Mouse (Mus musculus): ENCODE data around the gene Prkn. TPM values are rescaled to one million over a fixed set of nuclear protein-coding genes. Genes with fewer than 3 reads are reported as not detected.
A peak's percentile ranks its signal among the peaks of the same experiment; 100 is the strongest.

Prkn gene
- polyA plus RNA-seq, 1 experiment from 2014 or later, result 0.96 TPM

DNA sequence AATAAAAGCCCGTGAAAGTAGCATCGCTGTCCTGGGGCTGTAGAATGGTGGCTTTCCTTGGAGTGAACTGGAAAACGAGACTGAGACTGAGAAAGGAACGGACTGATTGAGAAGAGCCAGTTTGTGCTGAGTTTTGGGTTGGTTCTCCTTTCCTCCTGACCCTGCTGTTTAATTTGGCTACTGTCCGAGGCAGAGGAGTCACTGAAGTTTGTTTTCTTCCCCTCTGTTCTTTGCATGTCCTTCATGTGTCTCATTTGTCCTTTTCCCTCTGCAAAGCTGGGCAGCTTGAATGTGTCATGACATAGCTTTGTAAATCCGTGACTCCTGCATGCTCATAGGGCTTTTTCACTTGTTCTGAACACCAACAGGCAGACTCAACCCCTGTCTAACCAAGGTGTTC lies 249.2 kb downstream of the Prkn start:
- Histone ChIP-seq H3K4me2 (replicated peaks; ENCODE audit: low read depth) (no peak overlapping the region), H3K4me1 (replicated peaks; ENCODE audit: control insufficient read depth, insufficient read depth, low read length) (no peaks in the 10 kb centered on the region), H3K27ac (ENCODE audit: low read depth, low read length) (no peak overlapping the region), H3K27me3 (replicated peaks; ENCODE audit: control insufficient read depth, insufficient read depth, low read length) (no peaks in the 10 kb centered on the region), H3K9me3 (ENCODE audit: control insufficient read depth) (no peaks in the 10 kb centered on the region), H3K9ac (ENCODE audit: low read depth, low read length) (no peak overlapping the region), H3K4me3 (ENCODE audit: low read depth, low read length) (no peak overlapping the region), H3K36me3 (ENCODE audit: control insufficient read depth, insufficient read depth) (no peaks in the 10 kb centered on the region)
- WGBS, result 78% methylated on average over 6 of the region's 6 CpGs
- no peak for ATAC-seq
- TF ChIP-seq CTCF (IDR thresholded peaks at IDR 0.05; ENCODE audit: low read depth), result no peak

DNA sequence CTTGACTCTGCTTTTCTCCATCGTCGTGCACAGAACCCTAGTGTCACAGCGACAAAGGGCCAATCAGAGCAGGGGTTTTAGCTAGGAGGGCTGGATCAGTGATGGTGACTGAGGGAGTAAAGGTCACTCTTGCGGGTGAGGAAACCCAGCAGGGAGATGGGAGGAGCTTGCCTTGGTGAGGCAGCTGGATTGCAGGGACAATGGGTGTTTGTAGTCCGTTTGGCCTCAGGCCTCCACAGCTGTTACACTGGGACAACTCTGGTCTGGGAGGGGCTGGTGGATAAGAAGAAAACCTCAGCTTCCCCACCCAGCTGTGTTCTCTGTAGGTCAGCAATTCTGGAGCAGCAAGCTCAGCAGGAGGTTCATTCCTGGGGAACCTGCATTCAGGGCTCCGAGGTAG lies 252.7 kb downstream of the Prkn start:
- H3K4me1 ChIP-seq (replicated peaks; ENCODE audit: control insufficient read depth, insufficient read depth, low read length), result no peaks in the 10 kb centered on the region
- 33% methylated on average over 6 of the region's 6 CpGs for WGBS
- no peaks in the 10 kb centered on the region for H3K9me3 ChIP-seq (ENCODE audit: control insufficient read depth)
- no peak overlapping the region for H3K27ac ChIP-seq (ENCODE audit: low read depth, low read length)
- no peak for TF ChIP-seq CTCF (IDR thresholded peaks at IDR 0.05; ENCODE audit: low read depth)
- peak; percentile 88 for ATAC-seq
- no peak overlapping the region for H3K4me2 ChIP-seq (replicated peaks; ENCODE audit: low read depth)
- no peaks in the 10 kb centered on the region for H3K36me3 ChIP-seq (ENCODE audit: control insufficient read depth, insufficient read depth)
- H3K9ac ChIP-seq (ENCODE audit: low read depth, low read length), result no peak overlapping the region
- H3K27me3 ChIP-seq (replicated peaks; ENCODE audit: control insufficient read depth, insufficient read depth, low read length), result no peaks in the 10 kb centered on the region
- H3K4me3 ChIP-seq (ENCODE audit: low read depth, low read length), result no peak overlapping the region

DNA sequence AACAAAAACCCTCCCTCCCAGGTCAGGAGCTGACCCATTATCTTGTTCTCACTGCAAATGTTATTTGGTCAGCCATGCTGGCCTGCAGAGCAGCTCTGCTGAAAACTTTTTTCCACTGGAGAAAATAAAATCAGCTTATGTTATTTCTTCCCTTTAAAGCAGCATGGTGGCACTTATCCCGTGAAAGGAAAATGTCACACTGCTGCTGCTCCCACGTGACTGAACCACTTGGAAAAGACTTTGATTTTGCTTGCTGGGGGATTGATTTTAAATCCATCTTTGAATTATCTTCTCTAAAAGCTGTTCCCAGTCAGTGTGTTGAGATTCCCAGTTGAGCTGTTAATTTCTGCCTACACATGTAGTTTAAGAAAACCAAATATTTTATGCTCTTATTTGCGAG lies 253.1 kb downstream of the Prkn start:
- Histone ChIP-seq H3K27me3 (replicated peaks; ENCODE audit: control insufficient read depth, insufficient read depth, low read length) (no peaks in the 10 kb centered on the region), H3K4me2 (replicated peaks; ENCODE audit: low read depth) (no peak overlapping the region), H3K36me3 (ENCODE audit: control insufficient read depth, insufficient read depth) (no peaks in the 10 kb centered on the region), H3K27ac (ENCODE audit: low read depth, low read length) (no peak overlapping the region), H3K4me3 (ENCODE audit: low read depth, low read length) (no peak overlapping the region), H3K9ac (ENCODE audit: low read depth, low read length) (no peak overlapping the region), H3K4me1 (replicated peaks; ENCODE audit: control insufficient read depth, insufficient read depth, low read length) (no peaks in the 10 kb centered on the region), H3K9me3 (ENCODE audit: control insufficient read depth) (no peaks in the 10 kb centered on the region)
- TF ChIP-seq CTCF (IDR thresholded peaks at IDR 0.05; ENCODE audit: low read depth), result no peak
- WGBS, result 67% methylated on average over 3 of the region's 3 CpGs
- no peak for ATAC-seq

DNA sequence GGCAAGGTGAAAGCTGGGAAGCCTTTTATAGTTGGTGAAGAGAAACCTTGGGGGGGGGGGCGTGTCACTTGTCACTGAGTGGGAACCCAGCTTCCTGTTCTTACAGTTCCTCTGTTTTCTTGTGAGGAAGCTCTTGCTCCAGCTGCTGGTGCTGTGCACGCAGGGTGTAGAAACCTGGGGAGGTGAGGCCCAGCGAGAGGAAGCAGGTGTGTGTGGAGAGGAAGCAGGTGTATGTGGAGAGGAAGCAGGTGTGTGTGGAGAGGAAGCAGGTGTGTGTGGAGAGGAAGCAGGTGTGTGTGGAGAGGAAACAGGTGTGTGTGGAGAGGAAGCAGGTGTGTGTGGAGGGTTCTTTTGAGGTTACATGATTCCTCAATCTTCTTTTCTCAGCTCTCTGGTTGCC lies 266.8 kb downstream of the Prkn start:
- Histone ChIP-seq H3K27me3 (replicated peaks; ENCODE audit: control insufficient read depth, insufficient read depth, low read length) (no peaks in the 10 kb centered on the region), H3K36me3 (ENCODE audit: control insufficient read depth, insufficient read depth) (no peaks in the 10 kb centered on the region), H3K27ac (ENCODE audit: low read depth, low read length) (no peak overlapping the region), H3K4me3 (ENCODE audit: low read depth, low read length) (no peak overlapping the region), H3K9ac (ENCODE audit: low read depth, low read length) (no peak overlapping the region), H3K4me2 (replicated peaks; ENCODE audit: low read depth) (no peak overlapping the region), H3K4me1 (replicated peaks; ENCODE audit: control insufficient read depth, insufficient read depth, low read length) (no peaks in the 10 kb centered on the region), H3K9me3 (ENCODE audit: control insufficient read depth) (no peaks in the 10 kb centered on the region)
- no peak for ATAC-seq
- TF ChIP-seq CTCF (IDR thresholded peaks at IDR 0.05; ENCODE audit: low read depth), result no peak
- 70% methylated on average over 3 of the region's 3 CpGs for WGBS

DNA sequence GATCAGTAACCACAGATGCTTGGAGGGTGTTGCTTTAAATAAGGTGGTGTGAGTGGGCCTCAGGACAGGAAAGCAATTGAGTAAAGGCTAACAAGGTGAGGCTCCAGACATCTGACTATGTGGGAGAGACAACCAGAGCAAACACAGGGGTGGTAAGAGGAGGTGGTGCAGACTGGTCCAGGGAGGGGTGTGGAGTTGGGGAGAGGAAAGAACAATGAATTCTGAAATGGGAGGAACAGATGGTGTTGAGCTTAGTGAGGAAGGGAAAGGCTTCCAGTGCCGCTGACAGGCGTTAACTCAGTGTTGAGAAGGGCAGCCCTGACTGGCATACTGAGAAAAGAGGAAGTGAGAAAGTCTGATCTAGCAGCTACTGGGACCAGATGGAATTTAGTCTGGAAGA lies 267.7 kb downstream of the Prkn start:
- no peak for TF ChIP-seq CTCF (IDR thresholded peaks at IDR 0.05; ENCODE audit: low read depth)
- no peak overlapping the region for H3K27ac ChIP-seq (ENCODE audit: low read depth, low read length)
- H3K27me3 ChIP-seq (replicated peaks; ENCODE audit: control insufficient read depth, insufficient read depth, low read length), result no peaks in the 10 kb centered on the region
- H3K9ac ChIP-seq (ENCODE audit: low read depth, low read length), result no peak overlapping the region
- no peaks in the 10 kb centered on the region for H3K36me3 ChIP-seq (ENCODE audit: control insufficient read depth, insufficient read depth)
- H3K9me3 ChIP-seq (ENCODE audit: control insufficient read depth), result no peaks in the 10 kb centered on the region
- WGBS, result 46% methylated on average over 2 of the region's 2 CpGs
- no peak overlapping the region for H3K4me2 ChIP-seq (replicated peaks; ENCODE audit: low read depth)
- no peak overlapping the region for H3K4me3 ChIP-seq (ENCODE audit: low read depth, low read length)
- no peak for ATAC-seq
- H3K4me1 ChIP-seq (replicated peaks; ENCODE audit: control insufficient read depth, insufficient read depth, low read length), result no peaks in the 10 kb centered on the region

DNA sequence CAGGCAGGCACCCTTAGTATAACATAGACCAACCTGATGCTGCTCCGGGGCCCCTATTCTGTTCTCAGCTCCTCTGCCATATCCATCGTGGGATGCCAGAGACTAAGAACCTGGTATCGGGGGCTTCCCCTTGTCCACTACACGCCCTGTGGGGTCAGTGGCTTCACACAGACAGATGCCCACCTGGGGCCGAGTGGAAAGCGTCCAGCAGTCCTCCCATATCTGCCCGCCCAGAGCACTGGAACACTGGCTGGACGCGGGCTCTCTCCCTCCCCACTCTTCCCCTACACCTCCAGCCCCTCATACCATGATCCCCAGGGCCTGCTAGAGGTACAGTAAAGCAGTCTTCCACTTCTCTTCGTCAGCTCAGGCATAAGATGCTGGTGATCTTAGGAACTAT lies 277.3 kb downstream of the Prkn start:
- no peaks in the 10 kb centered on the region for H3K4me1 ChIP-seq (replicated peaks; ENCODE audit: control insufficient read depth, insufficient read depth, low read length)

DNA sequence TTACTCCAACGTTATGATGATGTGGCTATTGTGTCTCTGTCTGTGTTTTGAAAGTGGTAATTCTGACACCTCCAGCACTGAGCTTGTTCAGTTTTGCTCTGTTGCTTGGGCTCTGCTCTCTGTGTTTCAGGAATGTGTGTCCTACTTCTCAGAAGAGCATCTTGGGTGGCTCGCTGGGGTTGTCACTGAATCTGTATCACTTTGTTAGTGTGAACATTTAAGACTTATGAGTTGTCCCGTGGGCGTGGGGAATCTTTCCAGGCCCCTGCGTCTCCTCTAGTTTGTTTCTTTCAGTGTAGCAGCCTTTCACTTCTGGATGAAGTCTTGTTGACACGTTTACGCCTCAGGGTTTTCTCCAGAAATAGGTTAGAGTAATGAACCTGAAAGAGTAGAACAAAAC lies 283.9 kb downstream of the Prkn start:
- Histone ChIP-seq H3K27me3 (replicated peaks; ENCODE audit: control insufficient read depth, insufficient read depth, low read length) (no peaks in the 10 kb centered on the region), H3K27ac (ENCODE audit: low read depth, low read length) (no peak overlapping the region), H3K36me3 (ENCODE audit: control insufficient read depth, insufficient read depth) (no peaks in the 10 kb centered on the region), H3K4me3 (ENCODE audit: low read depth, low read length) (no peak overlapping the region), H3K9me3 (ENCODE audit: control insufficient read depth) (no peaks in the 10 kb centered on the region), H3K4me2 (replicated peaks; ENCODE audit: low read depth) (no peak overlapping the region), H3K4me1 (replicated peaks; ENCODE audit: control insufficient read depth, insufficient read depth, low read length) (no peaks in the 10 kb centered on the region), H3K9ac (ENCODE audit: low read depth, low read length) (no peak overlapping the region)
- WGBS, result 77% methylated on average over 7 of the region's 7 CpGs
- no peak for ATAC-seq
- TF ChIP-seq CTCF (IDR thresholded peaks at IDR 0.05; ENCODE audit: low read depth), result no peak

More for the DNA sequence above, 277.3 kb downstream of the Prkn start:
- Histone ChIP-seq H3K27ac (ENCODE audit: low read depth, low read length) (no peak overlapping the region), H3K9me3 (ENCODE audit: control insufficient read depth) (no peaks in the 10 kb centered on the region), H3K27me3 (replicated peaks; ENCODE audit: control insufficient read depth, insufficient read depth, low read length) (no peaks in the 10 kb centered on the region), H3K9ac (ENCODE audit: low read depth, low read length) (no peak overlapping the region), H3K4me3 (ENCODE audit: low read depth, low read length) (no peak overlapping the region), H3K4me2 (replicated peaks; ENCODE audit: low read depth) (no peak overlapping the region), H3K36me3 (ENCODE audit: control insufficient read depth, insufficient read depth) (no peaks in the 10 kb centered on the region)
- 84% methylated on average over 10 of the region's 10 CpGs for WGBS
- ATAC-seq, result no peak
- TF ChIP-seq CTCF (IDR thresholded peaks at IDR 0.05; ENCODE audit: low read depth), result no peak
